Mouse (Mus musculus) stomach, embryonic 16.5 days (tissue): Measurements from ENCODE around the gene Atpaf2. TPM values are rescaled to one million over a fixed set of nuclear protein-coding genes. Genes with fewer than 3 reads are reported as not detected.

Source experiments
- ATAC-seq: fragments of 200-750 bp; cut with Nextera tagmentation; 2 replicates; pipeline ENCODE4 v1.8.0; 2017; ENCODE audit warnings: moderate number of reproducible peaks, moderate TSS enrichment; ENCODE audit not compliant: insufficient read depth, low FRiP score
- H3K27ac ChIP-seq: fragments of 300-500 bp; sonication (generic); 2 replicates; pipeline ENCODE4 v1.5.1; 2014; ENCODE audit warnings: low read length
- H3K27me3 ChIP-seq: fragments of 300-500 bp; sonication (generic); 2 replicates; pipeline ENCODE4 v1.6.1; 2014; ENCODE audit warnings: low read length, control low read depth, mixed read lengths; ENCODE audit not compliant: control insufficient read depth, insufficient read depth
- H3K36me3 ChIP-seq: fragments of 300-500 bp; sonication (generic); 2 replicates; pipeline ENCODE4 v1.6.1; 2014; ENCODE audit warnings: low read length; ENCODE audit not compliant: control insufficient read depth, insufficient read depth
- H3K4me1 ChIP-seq: fragments of 300-500 bp; sonication (generic); 2 replicates; pipeline ENCODE4 v1.6.1; 2014; ENCODE audit warnings: low read length, control low read depth, mixed read lengths; ENCODE audit not compliant: control insufficient read depth, insufficient read depth
- H3K4me2 ChIP-seq: fragments of 300-500 bp; sonication (generic); 2 replicates; pipeline ENCODE4 v1.6.1; 2014; ENCODE audit warnings: low read depth, low read length, mixed read lengths
- H3K4me3 ChIP-seq: fragments of 300-500 bp; sonication (generic); replicated peaks from 2 replicates; pipeline ENCODE4 v1.5.1; 2014; ENCODE audit warnings: mild to moderate bottlenecking, low read length
- H3K9ac ChIP-seq: fragments of 300-500 bp; sonication (generic); 2 replicates; pipeline ENCODE4 v1.6.1; 2014; ENCODE audit warnings: low read length
- H3K9me3 ChIP-seq: fragments of 300-500 bp; sonication (generic); replicated peaks from 2 replicates; pipeline ENCODE4 v1.6.1; 2016; ENCODE audit warnings: low read length, control low read depth; ENCODE audit not compliant: control insufficient read depth
- WGBS: fragments of 180-500 bp; shearing (Covaris S2); extraction: QIAGEN DNeasy Blood & Tissue Kit; methylation state at CpG from one replicate; pipeline ENCODE4 v1.1.7; 2014; 5-methylcytosine and 5-hydroxymethylcytosine counted together
- polyA plus RNA-seq: library from polyadenylated mRNA; unstranded; fragments of >200 nt; fragmentation: Nextera tagmentation; extraction: Ambion mirVana; gene quantifications from 2 replicates; pipeline ENCODE4 v1.2.1, GENCODE M21; 2015

Gene Atpaf2
- polyA plus RNA-seq, 1 experiment from 2014 or later, result 52.6 TPM

DNA sequence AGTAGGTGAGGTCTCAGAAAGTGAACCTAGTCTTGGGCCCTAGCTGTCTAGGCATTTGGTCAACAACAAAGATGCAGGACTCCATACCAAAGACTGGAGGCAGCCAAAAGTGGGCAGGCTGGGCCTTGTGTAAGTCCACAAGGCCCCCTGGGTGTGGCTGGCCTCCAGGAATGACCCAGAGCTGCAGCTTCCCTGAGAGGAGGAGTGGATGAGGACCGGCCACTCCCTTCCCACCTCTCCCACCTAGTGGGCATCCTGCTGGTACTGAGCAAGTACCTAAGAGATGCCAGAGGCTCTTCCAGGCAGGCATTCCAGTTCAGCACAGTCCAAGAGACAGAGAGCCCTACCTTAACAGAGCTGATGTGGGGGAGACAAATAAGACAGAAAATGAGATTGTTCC, 58.3 kb downstream of the Atpaf2 start:
- Histone ChIP-seq H3K9ac (no peak overlapping the region), H3K9me3 (no peaks in the 10 kb centered on the region), H3K4me1 (peaks cover 12% of the 10 kb centered on the region; the same call in 1 of the 2 replicates), H3K36me3 (no peaks in the 10 kb centered on the region), H3K27me3 (no peaks in the 10 kb centered on the region), H3K4me2 (no peak overlapping the region), H3K4me3 (no peak overlapping the region), H3K27ac (peak overlapping the region; percentile 10; the same call in 1 of the 2 replicates)
- 93% methylated on average over 1 of the region's 1 CpGs for WGBS
- ATAC-seq, result no peak

GRCm38 (mm10) chr11:60359138-60359537, 59.1 kb downstream of the Atpaf2 start:
- Histone ChIP-seq H3K4me1 (peaks cover 12% of the 10 kb centered on the region; the same call in 1 of the 2 replicates), H3K4me3 (no peak overlapping the region), H3K36me3 (no peaks in the 10 kb centered on the region), H3K27ac (no peak overlapping the region), H3K9me3 (no peaks in the 10 kb centered on the region), H3K9ac (no peak overlapping the region), H3K27me3 (no peaks in the 10 kb centered on the region), H3K4me2 (no peak overlapping the region)
- ATAC-seq, result no peak
- 59% methylated on average over 5 of the region's 5 CpGs for WGBS

DNA sequence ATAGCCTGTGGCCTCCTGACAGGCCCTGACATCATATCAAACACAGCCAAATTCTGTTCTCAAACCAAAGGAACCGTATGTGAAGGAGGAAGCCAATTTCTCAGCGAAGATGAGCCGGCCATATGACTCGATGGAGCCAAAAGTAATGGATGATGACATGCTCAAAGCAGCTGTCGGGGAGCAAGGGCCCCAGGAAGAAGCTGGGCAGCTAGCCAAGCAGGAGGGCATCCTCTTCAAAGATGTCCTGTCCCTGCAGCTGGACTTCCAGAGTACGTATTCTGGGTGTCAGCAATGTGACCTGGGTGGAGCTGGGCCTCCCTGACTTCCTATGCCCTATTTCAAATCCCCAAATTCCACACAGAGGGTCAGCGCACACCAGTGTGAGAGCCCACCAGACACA, 59.7 kb downstream of the Atpaf2 start:
- H3K4me3 ChIP-seq, result no peak overlapping the region
- H3K4me2 ChIP-seq, result no peak overlapping the region
- no peak overlapping the region for H3K27ac ChIP-seq
- no peaks in the 10 kb centered on the region for H3K36me3 ChIP-seq
- no peaks in the 10 kb centered on the region for H3K9me3 ChIP-seq
- no peak overlapping the region for H3K9ac ChIP-seq
- no peaks in the 10 kb centered on the region for H3K27me3 ChIP-seq
- WGBS, result 56% methylated on average over 7 of the region's 7 CpGs
- ATAC-seq, result no peak
- peaks cover 12% of the 10 kb centered on the region; the same call in 1 of the 2 replicates for H3K4me1 ChIP-seq

GRCm38 (mm10) chr11:60357116-60357515, 61.1 kb downstream of the Atpaf2 start:
- H3K4me2 ChIP-seq, result no peak overlapping the region
- H3K4me1 ChIP-seq, result peaks cover 12% of the 10 kb centered on the region; the same call in 1 of the 2 replicates
- no peaks in the 10 kb centered on the region for H3K36me3 ChIP-seq
- H3K27me3 ChIP-seq, result no peaks in the 10 kb centered on the region
- H3K27ac ChIP-seq, result peak overlapping the region; percentile 53; the same call in 1 of the 2 replicates
- ATAC-seq, result no peak
- 43% methylated on average over 1 of the region's 1 CpGs for WGBS
- H3K4me3 ChIP-seq, result no peak overlapping the region
- H3K9ac ChIP-seq, result no peak overlapping the region
- H3K9me3 ChIP-seq, result no peaks in the 10 kb centered on the region

DNA sequence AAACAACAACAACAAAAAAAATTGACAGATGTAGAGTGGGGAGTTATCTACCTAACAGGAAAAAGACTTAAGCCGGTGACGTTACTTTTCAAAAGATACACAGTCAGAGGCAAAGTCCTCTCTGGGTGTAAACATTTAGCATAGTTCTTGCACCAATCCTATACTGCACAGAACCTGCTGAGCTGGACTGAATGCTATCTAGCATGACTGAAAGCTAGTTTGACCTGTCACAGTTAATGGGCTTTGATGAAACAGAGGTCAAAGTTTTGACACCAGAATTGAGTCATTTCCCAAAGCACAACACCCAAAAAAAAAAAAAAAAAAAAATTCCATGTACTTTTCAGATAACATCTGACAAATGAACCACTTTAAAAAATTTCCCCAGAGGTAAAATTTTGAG, 62.3 kb downstream of the Atpaf2 start:
- Histone ChIP-seq H3K9ac (no peak overlapping the region), H3K4me3 (no peak overlapping the region), H3K36me3 (no peaks in the 10 kb centered on the region), H3K4me2 (no peak overlapping the region), H3K4me1 (peaks cover 21% of the 10 kb centered on the region), H3K27ac (no peak overlapping the region), H3K27me3 (no peaks in the 10 kb centered on the region), H3K9me3 (no peaks in the 10 kb centered on the region)
- WGBS, result 77% methylated on average over 2 of the region's 2 CpGs
- ATAC-seq, result no peak

DNA sequence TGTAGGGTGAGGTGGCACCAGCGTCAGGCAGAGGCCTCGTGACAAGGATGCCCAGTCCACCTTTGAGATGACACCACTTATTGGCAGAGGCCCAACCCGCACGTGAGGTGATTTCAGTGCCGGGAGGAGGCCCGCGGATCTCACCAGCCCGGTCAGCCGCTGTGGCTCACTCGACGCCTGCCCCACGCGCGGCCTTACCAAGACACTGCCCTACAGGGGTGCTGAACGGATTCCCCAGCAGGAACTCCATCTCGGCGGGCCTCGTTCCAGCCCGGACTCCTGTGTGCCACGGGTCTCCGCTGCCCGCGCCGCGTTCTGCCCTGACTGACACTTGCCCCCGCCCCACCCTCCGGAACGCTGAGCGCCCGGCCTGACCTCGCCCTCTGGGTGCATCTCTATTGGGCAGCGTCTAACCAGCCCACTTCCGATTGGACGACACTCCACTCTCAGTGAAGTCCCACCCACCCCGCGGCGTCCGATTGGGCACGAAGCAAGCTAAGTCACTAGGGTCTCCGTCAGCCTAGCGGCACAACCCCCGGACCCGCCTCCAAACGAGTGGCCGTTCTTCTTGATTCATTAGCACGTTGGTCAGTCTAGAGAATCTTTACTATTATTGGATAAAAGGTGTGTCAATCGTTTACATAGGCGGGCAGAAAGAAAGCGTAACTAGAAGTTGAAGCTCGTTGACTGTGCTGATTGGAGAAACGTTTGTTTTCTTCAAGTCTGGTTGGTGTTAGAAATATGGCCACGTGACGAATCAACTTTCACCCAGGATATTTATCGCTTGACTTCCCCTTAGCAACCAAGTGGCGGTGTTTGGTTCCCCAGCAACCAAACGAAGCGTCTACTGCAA, 65.5 kb downstream of the Atpaf2 start, which contains the start of the genes Tom1l2 and Drc3:
Gene Tom1l2 (minus strand): TSS at position 347 of the 853 bp plus-strand sequence.
Gene Drc3 (plus strand): TSS at position 771 of the 853 bp plus-strand sequence.
- peak within 1 kb of the TSS; percentile 85 for H3K4me2 ChIP-seq
- peak within 1 kb of the TSS; percentile 76 for H3K9ac ChIP-seq
- no peaks in the 10 kb centered on the region for H3K9me3 ChIP-seq
- no peaks in the 10 kb centered on the region for H3K36me3 ChIP-seq
- no peaks in the 10 kb centered on the region for H3K27me3 ChIP-seq
- peaks cover 11% of the 10 kb centered on the region for H3K4me1 ChIP-seq
- H3K4me3 ChIP-seq, result peak within 1 kb of the TSS; percentile 81
- WGBS, result under 1% methylated on average over 57 of the region's 57 CpGs
- ATAC-seq, result peak; percentile 100
- H3K27ac ChIP-seq, result peak within 1 kb of the TSS; percentile 81

DNA sequence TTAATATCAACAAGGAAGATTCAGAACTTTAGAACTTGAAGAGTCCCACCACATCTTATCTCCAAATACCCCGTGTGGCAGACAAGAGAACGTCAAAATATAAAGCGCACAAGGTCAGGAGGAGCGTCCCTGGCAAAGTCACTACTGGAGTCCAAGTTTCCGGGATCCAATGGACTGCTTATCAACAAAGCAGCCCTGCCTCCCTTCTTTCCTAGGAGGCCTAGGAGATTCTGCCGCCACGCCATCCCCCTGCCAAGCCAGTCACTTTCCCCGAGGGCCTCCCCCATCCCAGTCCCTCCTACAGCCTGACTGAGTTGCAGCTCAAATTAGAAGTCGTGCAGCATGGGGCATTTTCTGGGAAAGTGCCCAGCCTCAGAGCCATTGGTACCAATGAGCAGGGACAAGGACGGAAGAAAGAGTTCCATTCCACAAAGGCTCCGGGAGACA, 66.3 kb downstream of the Atpaf2 start:
- peak overlapping the region; percentile 81 for H3K27ac ChIP-seq
- peaks cover 11% of the 10 kb centered on the region for H3K4me1 ChIP-seq
- peak overlapping the region; percentile 76 for H3K9ac ChIP-seq
- H3K4me2 ChIP-seq, result peak overlapping the region; percentile 85
- H3K9me3 ChIP-seq, result no peaks in the 10 kb centered on the region
- ATAC-seq, result no peak
- WGBS, result 12% methylated on average over 11 of the region's 11 CpGs
- H3K4me3 ChIP-seq, result peak overlapping the region; percentile 81
- no peaks in the 10 kb centered on the region for H3K36me3 ChIP-seq
- H3K27me3 ChIP-seq, result no peaks in the 10 kb centered on the region

DNA sequence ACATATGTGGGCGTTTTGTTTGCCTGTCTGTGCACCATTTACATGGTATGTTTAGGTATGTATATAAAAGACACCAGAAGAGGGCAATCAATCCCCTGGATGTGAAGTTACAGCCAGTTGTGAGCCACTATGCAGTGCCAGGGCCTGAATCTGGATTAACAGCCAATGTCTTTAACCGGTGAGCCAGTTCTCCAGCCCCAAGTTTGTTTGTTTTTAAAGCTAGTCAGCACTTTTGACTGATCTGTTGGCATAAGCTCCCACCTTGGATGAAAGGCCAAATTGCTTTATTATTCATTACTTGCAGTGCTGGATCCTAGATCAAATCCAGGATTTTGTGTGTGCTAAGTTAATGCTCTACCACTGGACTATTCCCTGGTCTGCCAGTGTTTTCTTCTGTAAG, 66.9 kb downstream of the Atpaf2 start:
- WGBS, result 49% methylated on average over 2 of the region's 2 CpGs
- H3K27ac ChIP-seq, result peak overlapping the region; percentile 81; the same call in 1 of the 2 replicates
- ATAC-seq, result no peak

More for the DNA sequence above, 66.9 kb downstream of the Atpaf2 start:
- peak overlapping the region; percentile 76; the same call in 1 of the 2 replicates for H3K9ac ChIP-seq
- H3K9me3 ChIP-seq, result no peaks in the 10 kb centered on the region
- H3K4me3 ChIP-seq, result peak overlapping the region; percentile 81
- H3K27me3 ChIP-seq, result no peaks in the 10 kb centered on the region
- no peaks in the 10 kb centered on the region for H3K36me3 ChIP-seq
- peak overlapping the region; percentile 85 for H3K4me2 ChIP-seq
- H3K4me1 ChIP-seq, result peaks cover 11% of the 10 kb centered on the region
